Mouse (Mus musculus) urinary bladder, postnatal 4 days (tissue): ENCODE data around the gene Pak3.
A peak's percentile ranks its signal among the peaks of the same experiment; 100 is the strongest.

Experiments
- DNase-seq, 2 experiments: peaks; one replicate each; pipeline ENCODE4 v3.0.0; 2021 to 2022; ENCODE audit warnings: low spot score in 2 of 2

The Pak3 gene

DNA sequence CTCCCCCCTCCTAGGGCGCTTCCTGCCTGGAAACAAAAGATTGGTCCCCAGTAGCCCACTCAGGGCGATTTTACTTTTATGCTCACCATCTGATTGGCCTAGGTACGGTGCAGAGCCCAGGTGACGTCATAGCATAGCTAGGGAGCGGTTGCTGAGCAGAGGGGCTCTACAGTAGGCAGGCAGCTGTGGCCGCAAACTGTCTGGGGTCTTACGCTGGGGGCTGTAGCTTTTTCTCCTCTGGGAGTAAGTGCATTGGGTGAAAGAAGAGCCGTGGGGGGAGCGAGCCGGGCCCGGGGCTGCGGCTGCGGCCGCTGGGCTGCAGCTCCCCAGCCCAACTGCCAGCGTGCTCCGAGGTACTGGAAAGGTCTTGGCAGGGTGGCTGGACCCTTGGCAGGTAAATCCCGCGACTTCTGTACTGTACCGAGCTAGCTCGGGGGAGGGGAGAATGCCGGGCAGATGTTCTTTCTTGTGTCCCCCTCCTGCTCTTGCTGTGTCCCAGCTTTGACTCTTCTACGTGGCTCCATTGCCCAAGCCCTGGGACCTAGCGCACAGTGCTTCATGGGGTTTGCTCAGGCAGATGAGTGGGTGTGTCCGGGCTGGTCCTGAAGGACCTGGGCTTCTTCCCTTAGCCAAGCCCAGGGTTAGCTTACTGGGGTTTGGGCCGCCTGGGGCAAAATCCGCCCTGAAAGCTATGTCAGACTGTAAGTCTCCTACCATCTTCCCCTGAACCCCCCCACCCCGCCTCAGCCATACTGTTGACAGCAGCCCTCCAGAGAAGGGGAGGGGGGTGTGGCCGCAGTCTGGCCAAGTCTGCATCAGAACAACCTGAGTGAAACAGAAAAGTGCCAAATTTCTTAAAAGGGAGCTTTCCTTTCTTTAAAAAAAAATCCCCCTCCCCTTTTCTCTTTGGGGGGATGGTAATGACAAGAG lies 146.1 kb downstream of the Pak3 start:
- DNase-seq, result peak in 1 of 2 experiments; percentile 15

GRCm38 (mm10) chrX:143665771-143666170 lies 147.4 kb downstream of the Pak3 start:
- DNase-seq, result no peak

GRCm38 (mm10) chrX:143666991-143667390 lies 148.6 kb downstream of the Pak3 start:
- DNase-seq, result no peak

DNA sequence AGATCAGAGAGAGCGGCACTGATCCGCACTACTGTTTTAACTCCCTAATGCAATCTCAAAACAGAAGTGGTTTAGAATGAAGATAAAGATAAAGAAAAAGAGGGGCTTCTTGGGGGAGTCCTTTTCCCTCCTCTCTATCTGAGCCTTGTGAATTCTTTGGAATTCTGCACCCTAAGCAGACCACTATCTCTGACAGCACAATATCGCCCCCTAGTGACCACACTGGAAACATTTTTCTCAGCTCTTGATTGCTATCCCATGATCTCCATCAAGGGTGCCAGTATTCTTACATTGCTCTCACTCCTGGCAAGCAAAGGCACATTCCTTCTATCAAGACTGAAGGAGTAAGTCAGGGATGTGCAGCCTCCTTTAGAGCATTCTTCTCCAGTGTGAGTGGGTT lies 149.9 kb downstream of the Pak3 start:
- peak in 1 of 2 experiments; percentile 65 for DNase-seq

DNA sequence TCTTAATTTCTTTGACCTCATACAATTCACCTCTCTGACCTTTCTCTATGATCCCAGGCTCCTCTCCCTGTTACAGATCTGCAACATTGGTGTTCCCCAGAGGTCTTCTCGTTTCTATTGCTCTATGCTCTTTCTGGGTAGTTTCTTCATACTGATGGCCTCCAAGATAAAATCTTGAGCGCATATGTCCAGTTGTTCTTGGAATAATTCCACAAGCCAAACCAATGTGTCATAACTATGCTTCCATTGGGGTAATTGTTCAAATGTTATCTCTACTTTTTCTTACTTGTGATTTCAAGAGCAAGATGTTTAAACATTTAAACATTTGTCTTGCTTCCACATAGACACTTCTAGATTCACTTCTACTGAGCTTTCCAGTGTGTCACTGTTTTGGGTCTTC lies 160.2 kb downstream of the Pak3 start:
- no peak for DNase-seq

- no peak for DNase-seq
Measured at GRCm38 (mm10) chrX:143722250-143722649, 203.9 kb downstream of the Pak3 start.

DNA sequence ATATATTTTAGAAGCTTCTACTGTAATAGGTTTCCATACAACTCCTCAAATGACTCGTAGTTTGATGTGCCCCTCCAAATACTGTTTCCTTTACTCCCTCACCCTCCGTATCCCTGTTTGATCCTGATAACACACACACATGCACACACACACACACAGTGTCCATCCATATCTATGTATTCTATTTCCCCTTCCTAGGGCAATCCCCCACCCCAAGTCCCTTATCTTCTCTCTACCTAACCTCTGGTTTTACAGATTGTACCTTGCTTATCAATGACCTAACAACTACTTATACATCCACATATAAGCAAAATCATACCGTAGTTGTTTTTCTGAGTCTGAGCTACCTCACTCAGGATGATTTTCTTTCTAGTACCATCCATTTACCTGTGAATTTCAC lies 207.0 kb downstream of the Pak3 start:
- no peak for DNase-seq

GRCm38 (mm10) chrX:143736035-143736434 lies 217.6 kb downstream of the Pak3 start:
- DNase-seq, result no peak

GRCm38 (mm10) chrX:143739171-143739570 lies 220.8 kb downstream of the Pak3 start:
- DNase-seq, result peak in 1 of 2 experiments; percentile 17

DNA sequence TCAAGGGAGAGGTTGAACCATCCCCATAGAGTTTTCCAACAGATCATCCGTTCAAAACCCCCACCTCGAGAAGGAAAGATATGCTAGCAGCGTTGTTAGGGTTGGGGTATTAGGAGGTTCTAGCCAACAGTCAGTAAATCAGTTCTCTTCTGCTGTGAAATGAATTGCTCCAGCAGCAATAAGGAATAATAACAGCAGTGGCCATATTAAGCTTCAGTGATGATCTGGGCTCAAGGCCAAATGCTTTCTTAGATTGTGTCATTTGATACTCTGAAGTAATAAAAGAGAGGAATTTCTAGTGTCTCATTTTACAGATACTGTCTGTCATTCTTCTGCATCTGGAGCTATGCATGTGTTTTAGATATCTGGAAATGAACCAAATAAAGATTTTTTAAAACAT lies 244.2 kb downstream of the Pak3 start:
- DNase-seq, result no peak

DNA sequence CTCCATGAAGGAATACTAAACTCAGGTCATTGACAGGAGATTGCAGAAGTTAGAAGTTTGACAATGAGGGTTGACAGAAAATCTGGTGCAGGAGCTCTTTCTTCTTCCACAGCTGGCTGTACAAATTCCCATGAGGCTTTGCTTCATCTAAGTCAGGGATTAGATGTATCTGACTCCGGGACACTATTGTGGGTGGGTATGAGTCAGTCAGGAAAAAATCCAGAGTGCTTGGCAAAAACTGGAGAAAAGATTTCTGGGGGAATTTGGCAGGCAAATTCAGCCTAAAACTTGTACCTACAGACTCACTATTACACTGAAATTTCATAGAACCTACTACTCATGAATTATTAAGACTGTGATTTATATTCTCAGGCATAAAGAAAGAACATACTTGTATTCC lies 297.6 kb downstream of the Pak3 start:
- no peak for DNase-seq

GRCm38 (mm10) chrX:143818961-143819360 lies 300.6 kb downstream of the Pak3 start:
- no peak for DNase-seq

DNA sequence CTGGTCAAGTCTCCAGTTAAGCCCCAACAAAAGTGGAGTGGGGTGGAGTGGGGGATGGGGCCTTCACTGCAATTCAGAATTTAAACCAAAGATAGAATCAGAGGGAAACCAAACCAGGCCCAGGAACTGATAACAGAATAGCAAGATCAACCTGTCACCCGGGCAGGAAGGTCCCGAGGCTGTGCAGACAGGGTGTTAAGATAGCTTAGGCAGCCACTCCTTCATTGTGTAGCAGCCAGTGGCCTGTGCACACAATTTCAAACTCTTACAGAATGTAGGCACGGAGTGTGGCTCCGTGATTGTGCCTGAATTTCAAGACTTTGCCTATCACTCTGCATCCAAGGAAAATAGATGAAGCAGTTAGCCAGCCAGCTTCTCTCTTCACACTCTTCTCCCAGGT lies 308.1 kb downstream of the Pak3 start:
- DNase-seq, result no peak

GRCm38 (mm10) chrX:143827212-143827611 lies 308.8 kb downstream of the Pak3 start, which contains the start of gene Capn6:
TSS of gene Capn6 (minus strand) at chrX:143827414.
- peak in 1 of 2 experiments; percentile 18 for DNase-seq

DNA sequence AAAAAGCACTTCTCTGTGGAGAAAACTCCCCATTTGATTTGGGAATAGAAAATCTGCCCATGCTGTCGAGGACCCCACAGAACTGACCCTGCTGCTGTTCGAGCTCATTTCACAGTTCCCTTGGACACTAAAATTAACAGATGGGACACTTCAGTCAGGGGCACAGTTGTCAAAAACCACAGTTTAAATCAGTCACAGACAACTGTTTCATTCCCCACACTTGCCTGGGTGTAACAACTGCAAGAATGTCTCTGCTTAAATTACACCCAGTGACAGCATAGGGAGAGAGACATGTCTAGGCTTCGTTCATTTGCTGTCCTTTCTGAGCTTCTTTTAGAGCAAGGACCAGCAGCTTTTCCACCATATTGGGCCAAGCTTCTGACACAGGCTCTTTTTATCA lies 328.2 kb downstream of the Pak3 start:
- DNase-seq, result no peak
